ENCODE assay signal across 8 mouse cellular contexts in genomic region chr11:90170014-90170320, GRCm38 (mm10). TPM values are rescaled to one million over a fixed set of nuclear protein-coding genes. Genes with fewer than 3 reads are reported as not detected.
A peak's percentile ranks its signal among the peaks of the same experiment; 100 is the strongest.
DNase-seq lines count a peak whose midpoint lies in the region; ATAC-seq and TF ChIP-seq lines count a peak whose summit lies in the region.

No protein-coding gene starts in this region.

- no peak overlapping the region for H3K9ac ChIP-seq in intestine, embryonic 14.5 days (ENCODE audit: low read length)

- no peak overlapping the region for H3K27ac ChIP-seq in spleen, adult 2 months (ENCODE audit: insufficient read depth, low read length)
- H3K27ac ChIP-seq in intestine, embryonic 14.5 days (ENCODE audit: low read depth): no peak overlapping the region
- no peak overlapping the region for H3K27ac ChIP-seq in midbrain, embryonic 10.5 days (replicated peaks)

- DNase-seq in spleen, adult 2 months (ENCODE audit: low read depth in 1 of 2, low spot score in 2 of 2): no peak
- DNase-seq in spleen, postnatal 36 days (ENCODE audit: low spot score in 2 of 2): no peak
- DNase-seq in cerebellum, postnatal 10 days: peak; percentile 75 to 82
- peak; percentile 65 for DNase-seq in gastrocnemius, adult 18-20 months (ENCODE audit: low spot score)
- DNase-seq in intestine, embryonic 14.5 days (ENCODE audit: low spot score): peak; percentile 81
- DNase-seq in left cerebral cortex, postnatal 4 days: peak; percentile 55
- DNase-seq in midbrain, embryonic 10.5 days (ENCODE audit: low spot score): peak; percentile 75
- DNase-seq in splenic B cell, adult 2 months (ENCODE audit: low read depth, low spot score): peak; percentile 45

- H3K9me3 ChIP-seq in intestine, embryonic 14.5 days (ENCODE audit: control insufficient read depth, low read length): no peaks in the 10 kb centered on the region
- no peaks in the 10 kb centered on the region for H3K9me3 ChIP-seq in midbrain, embryonic 10.5 days (replicated peaks)

- WGBS in spleen, adult 2 months: 3% methylated on average over 7 of the region's 7 CpGs
- 1% methylated on average over 7 of the region's 7 CpGs for WGBS in intestine, embryonic 14.5 days
- WGBS in midbrain, embryonic 10.5 days: 5% methylated on average over 7 of the region's 7 CpGs

- TF ChIP-seq POLR2A in spleen, adult 2 months (IDR thresholded peaks at IDR 0.05; ENCODE audit: low read depth, low read length): no peak

- peak; percentile 78 for ATAC-seq in intestine, embryonic 14.5 days (replicated peaks; ENCODE audit: low FRiP score, low TSS enrichment, low read depth)

- no peak overlapping the region for H3K4me3 ChIP-seq in spleen, adult 2 months (ENCODE audit: extremely low read depth, insufficient read depth, insufficient read length)
- H3K4me3 ChIP-seq in intestine, embryonic 14.5 days (ENCODE audit: low read depth, low read length): 0 out of 2 replicates have a peak overlapping the region, but pooled peaks have one; percentile 16
- peak overlapping the region; percentile 40 for H3K4me3 ChIP-seq in midbrain, embryonic 10.5 days

- H3K4me2 ChIP-seq in intestine, embryonic 14.5 days (ENCODE audit: low read length): peak overlapping the region; percentile 52

- peak; percentile 64; the same call in 1 of the 2 replicates for TF ChIP-seq CTCF in spleen, adult 2 months (IDR thresholded peaks at IDR 0.05; ENCODE audit: extremely low read depth, insufficient read depth, insufficient read length, insufficient replicate concordance)

- H3K4me1 ChIP-seq in spleen, adult 2 months (ENCODE audit: control insufficient read depth, insufficient read depth, insufficient read length): no peaks in the 10 kb centered on the region
- H3K4me1 ChIP-seq in intestine, embryonic 14.5 days (replicated peaks; ENCODE audit: control insufficient read depth, insufficient read depth, low read length): peaks cover 5% of the 10 kb centered on the region; the same call in 1 of the 2 replicates
- no peaks in the 10 kb centered on the region for H3K4me1 ChIP-seq in midbrain, embryonic 10.5 days

- intact Hi-C loops in left cerebral cortex, postnatal 4 days (cut with DNase I): no loop called here

- H3K27me3 ChIP-seq in spleen, adult 2 months (ENCODE audit: control insufficient read depth, insufficient read depth, low read length): no peaks in the 10 kb centered on the region
- no peaks in the 10 kb centered on the region for H3K27me3 ChIP-seq in intestine, embryonic 14.5 days (replicated peaks; ENCODE audit: control insufficient read depth, insufficient read depth, low read length)
- 0 out of 2 replicates have a peak, but pooled peaks cover 4% of the 10 kb centered on the region for H3K27me3 ChIP-seq in midbrain, embryonic 10.5 days (ENCODE audit: low read depth, poor library complexity, severe bottlenecking)
- H3K27me3 ChIP-seq in splenic B cell, adult 2 months (ENCODE audit: control insufficient read depth, insufficient read depth, low read length, poor library complexity, severe bottlenecking): no peaks in the 10 kb centered on the region

- no peaks in the 10 kb centered on the region for H3K36me3 ChIP-seq in spleen, adult 2 months (ENCODE audit: control insufficient read depth, insufficient read depth, low read length)
- H3K36me3 ChIP-seq in intestine, embryonic 14.5 days (ENCODE audit: control insufficient read depth, insufficient read depth, low read length): no peaks in the 10 kb centered on the region
- no peaks in the 10 kb centered on the region for H3K36me3 ChIP-seq in midbrain, embryonic 10.5 days
- H3K36me3 ChIP-seq in splenic B cell, adult 2 months (ENCODE audit: control insufficient read depth, insufficient read depth, low read length, poor library complexity, severe bottlenecking): no peaks in the 10 kb centered on the region

RNA-seq across cellular contexts. Expression of gene Gm45716, which starts 17.5 kb away (rescaled TPM):
- polyA plus RNA-seq in spleen, adult 2 months (2012; rRNA removed): 0.62 and 1.2 TPM in 2 replicates
- 1 to 10 TPM; 1.2 to 2.6 TPM for total RNA-seq in gastrocnemius, adult 18-20 months (2021)
- 13.2 and 13.3 TPM in 2 replicates for polyA plus RNA-seq in intestine, embryonic 14.5 days (2014; fragmentation: Nextera tagmentation; extraction: Ambion mirVana)
- 1 to 10 TPM; 7.4 to 8.3 TPM for total RNA-seq in left cerebral cortex, postnatal 4 days (2021)
- polyA plus RNA-seq in midbrain, embryonic 10.5 days (2016; fragmentation: Nextera tagmentation; extraction: Ambion mirVana): 15.4 TPM in 2 replicates

Comparison
In these comparisons a context has a peak if more than half of its experiments do, and no peak if none do; other contexts are left out.
1. DNase-seq: peak in cerebellum, postnatal 10 days (2 of 2), gastrocnemius, adult 18-20 months (single experiment), intestine, embryonic 14.5 days (single experiment), left cerebral cortex, postnatal 4 days (single experiment), midbrain, embryonic 10.5 days (single experiment) and splenic B cell, adult 2 months (single experiment); none in spleen, adult 2 months (0 of 2) and spleen, postnatal 36 days (0 of 2).